Mouse (Mus musculus) testis, adult 2 months (tissue): Measurements from ENCODE around the gene Pla2g2d.
"Not testable (repeated sequence)": the region's sequence is repeated elsewhere in the genome, so short reads cannot be mapped to it uniquely, and the experiment has no call there.

ENCODE experiments used
- CTCF ChIP-seq: fragments of 200-500 bp; IDR thresholded peaks from 2 replicates; pipeline ENCODE4 v1.5.1; 2012; ENCODE audit warnings: low read depth, mild to moderate bottlenecking, inconsistent platforms, low read length, moderate library complexity; ENCODE audit not compliant: control insufficient read depth, insufficient read depth, insufficient replicate concordance
- POLR2A ChIP-seq: fragments of 200-500 bp; IDR thresholded peaks from 2 replicates; pipeline ENCODE4 v1.6.1; 2012; ENCODE audit warnings: low read depth, mild to moderate bottlenecking, inconsistent platforms, low read length, moderate library complexity; ENCODE audit not compliant: control insufficient read depth

DNA sequence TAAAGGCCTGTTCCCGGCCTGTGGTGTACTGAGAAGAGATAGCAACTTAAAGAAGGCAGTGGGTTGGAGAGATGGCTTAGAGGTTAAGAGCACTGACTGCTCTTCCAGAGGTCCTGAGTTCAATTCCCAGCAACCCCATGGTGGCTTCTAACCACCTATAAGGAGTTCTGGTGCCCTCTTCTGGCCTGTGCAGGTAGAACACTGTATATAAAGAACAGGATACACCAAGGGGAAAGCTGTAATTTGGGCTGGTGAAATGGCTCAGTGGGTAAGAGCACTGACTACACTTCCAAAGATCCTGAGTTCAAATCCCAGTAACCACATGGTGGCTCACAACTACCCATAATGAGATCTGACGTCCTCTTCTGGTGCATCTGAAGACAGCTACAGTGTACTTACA lies 48.6 kb downstream of the Pla2g2d start:
- not testable (repeated sequence) for TF ChIP-seq CTCF, POLR2A
